Mouse (Mus musculus): ENCODE measurements around the gene Rnf111.

- TF ChIP-seq CTCF (IDR thresholded peaks at IDR 0.05; ENCODE audit: extremely low read depth, insufficient read length, insufficient replicate concordance, low read depth, low read length) (no peak), POLR2A (IDR thresholded peaks at IDR 0.05; ENCODE audit: low read depth, low read length) (no peak)
Observed at GRCm38 (mm10) chr9:70551524-70551923, 48.0 kb upstream of the Rnf111 start.

Data from small intestine, adult 2 months (tissue).